ENCODE assay signal across 13 mouse cellular contexts in the genomic region with DNA sequence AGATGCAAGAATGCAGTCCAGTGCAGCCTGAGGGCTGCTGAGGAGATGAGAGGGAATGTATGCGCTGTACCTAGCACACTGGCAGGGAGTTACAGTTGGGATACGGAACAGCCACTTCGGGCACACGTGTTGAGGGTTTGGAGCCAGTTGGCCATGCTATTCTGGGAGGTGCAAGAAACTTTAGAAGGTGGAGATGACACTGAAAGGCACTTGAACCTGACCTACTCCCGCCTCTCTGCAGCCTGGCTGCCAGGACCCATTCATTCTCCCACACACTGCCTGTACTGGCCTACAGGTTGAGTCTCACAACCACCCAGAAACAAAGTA.
DNase-seq lines count a peak whose midpoint lies in the region; ATAC-seq and TF ChIP-seq lines count a peak whose summit lies in the region.
"Had no signal": no experiment of that assay in that cellular context is flagged by ENCODE, and none has a peak within 500 bp of the region (broad histone marks: within the 10 kb centered on the region; RNA-seq: fewer than 3 reads in every experiment).

No protein-coding gene starts in this region.

- H3K9me3 ChIP-seq in kidney, embryonic 14.5 days (ENCODE audit: control insufficient read depth, low read length): no peaks in the 10 kb centered on the region
- no peaks in the 10 kb centered on the region for H3K9me3 ChIP-seq in heart, embryonic 13.5 days
- no peaks in the 10 kb centered on the region for H3K9me3 ChIP-seq in limb, embryonic 14.5 days (ENCODE audit: control insufficient read depth, low read length)
- H3K9me3 ChIP-seq: forebrain, embryonic 12.5 days; hindbrain, embryonic 15.5 days; kidney, embryonic 15.5 days; neural tube, embryonic 13.5 days had no signal

- DNase-seq in kidney, adult 9 months: no peak
- peak; percentile 34 for DNase-seq in gastrocnemius, postnatal 10 days
- no peak for DNase-seq in limb, embryonic 14.5 days (ENCODE audit: low spot score)
- DNase-seq in adrenal gland, postnatal 14 days: no peak
- DNase-seq in urinary bladder, postnatal 14 days (ENCODE audit: low spot score): no peak
- no peak for DNase-seq in embryo, embryonic 11 days
- DNase-seq: cerebellum, postnatal 36 days had no signal

- WGBS in kidney, embryonic 14.5 days: 60% methylated on average over 5 of the region's 5 CpGs
- 31% methylated on average over 5 of the region's 5 CpGs for WGBS in heart, embryonic 13.5 days
- 69% methylated on average over 5 of the region's 5 CpGs for WGBS in limb, embryonic 14.5 days

- TF ChIP-seq POLR2A in limb, embryonic 14.5 days (IDR thresholded peaks at IDR 0.05; ENCODE audit: borderline replicate concordance, extremely low read depth, insufficient read depth, insufficient read length): no peak

- H3K4me2 ChIP-seq in kidney, embryonic 14.5 days (replicated peaks; ENCODE audit: low read depth, low read length): no peak overlapping the region
- no peak overlapping the region for H3K4me2 ChIP-seq in heart, embryonic 13.5 days
- no peak overlapping the region for H3K4me2 ChIP-seq in limb, embryonic 14.5 days (replicated peaks; ENCODE audit: low read depth, low read length, severe bottlenecking)
- H3K4me2 ChIP-seq: forebrain, embryonic 12.5 days; hindbrain, embryonic 15.5 days; neural tube, embryonic 13.5 days had no signal

- no peak overlapping the region for H3K9ac ChIP-seq in kidney, embryonic 14.5 days (ENCODE audit: low read depth, low read length)
- H3K9ac ChIP-seq in heart, embryonic 13.5 days: no peak overlapping the region
- no peak overlapping the region for H3K9ac ChIP-seq in limb, embryonic 14.5 days (ENCODE audit: low read depth, low read length, severe bottlenecking)
- H3K9ac ChIP-seq: forebrain, embryonic 12.5 days; hindbrain, embryonic 15.5 days; kidney, embryonic 15.5 days; neural tube, embryonic 13.5 days had no signal

- H3K27ac ChIP-seq in kidney, embryonic 14.5 days (ENCODE audit: low read depth, low read length): no peak overlapping the region
- peak overlapping the region; percentile 51 for H3K27ac ChIP-seq in heart, embryonic 13.5 days (replicated peaks)
- no peak overlapping the region for H3K27ac ChIP-seq in limb, embryonic 14.5 days (replicated peaks; ENCODE audit: low read depth, low read length)
- H3K27ac ChIP-seq: forebrain, embryonic 12.5 days; hindbrain, embryonic 15.5 days; kidney, embryonic 15.5 days; neural tube, embryonic 13.5 days had no signal

- H3K36me3 ChIP-seq in kidney, embryonic 14.5 days (ENCODE audit: control insufficient read depth, insufficient read depth, low read length): no peaks in the 10 kb centered on the region; the same call in 1 of the 2 replicates
- H3K36me3 ChIP-seq in heart, embryonic 13.5 days: peaks cover 14% of the 10 kb centered on the region; the same call in 1 of the 2 replicates
- H3K36me3 ChIP-seq in limb, embryonic 14.5 days (ENCODE audit: control insufficient read depth, insufficient read depth, low read length): peaks cover 4% of the 10 kb centered on the region

- no peaks in the 10 kb centered on the region for H3K27me3 ChIP-seq in kidney, embryonic 14.5 days (ENCODE audit: control insufficient read depth, insufficient read depth, low read length)
- H3K27me3 ChIP-seq in heart, embryonic 13.5 days (replicated peaks): no peaks in the 10 kb centered on the region
- H3K27me3 ChIP-seq in limb, embryonic 14.5 days (ENCODE audit: control insufficient read depth, insufficient read depth, low read length): no peaks in the 10 kb centered on the region
- H3K27me3 ChIP-seq: forebrain, embryonic 12.5 days; hindbrain, embryonic 15.5 days; kidney, embryonic 15.5 days; neural tube, embryonic 13.5 days had no signal

- H3K4me3 ChIP-seq in kidney, embryonic 14.5 days (ENCODE audit: low read length): no peak overlapping the region
- H3K4me3 ChIP-seq in heart, embryonic 13.5 days: no peak overlapping the region
- H3K4me3 ChIP-seq in limb, embryonic 14.5 days (replicated peaks; ENCODE audit: low read length): no peak overlapping the region
- H3K4me3 ChIP-seq: forebrain, embryonic 12.5 days; hindbrain, embryonic 15.5 days; kidney, embryonic 15.5 days; neural tube, embryonic 13.5 days had no signal

- 0 out of 2 replicates have a peak, but pooled peaks have one; percentile 21 for ATAC-seq in kidney, embryonic 14.5 days (ENCODE audit: low FRiP score, low TSS enrichment)
- no peak for ATAC-seq in heart, embryonic 13.5 days (ENCODE audit: extremely low read depth, insufficient number of reproducible peaks, low FRiP score, low TSS enrichment)
- peak; percentile 55 for ATAC-seq in limb, embryonic 14.5 days (ENCODE audit: low FRiP score, low read depth)

- H3K4me1 ChIP-seq in kidney, embryonic 14.5 days (ENCODE audit: control insufficient read depth, insufficient read depth, low read length): 0 out of 2 replicates have a peak, but pooled peaks cover 3% of the 10 kb centered on the region
- H3K4me1 ChIP-seq in heart, embryonic 13.5 days: peaks cover 32% of the 10 kb centered on the region
- peaks cover 3% of the 10 kb centered on the region for H3K4me1 ChIP-seq in limb, embryonic 14.5 days (ENCODE audit: control insufficient read depth, insufficient read depth, low read length)
- H3K4me1 ChIP-seq: forebrain, embryonic 12.5 days; hindbrain, embryonic 15.5 days; neural tube, embryonic 13.5 days had no signal
